Mouse (Mus musculus) neural tube, embryonic 13.5 days (tissue): Measurements from ENCODE around the gene Tmem217. TPM values are rescaled to one million over a fixed set of nuclear protein-coding genes. Genes with fewer than 3 reads are reported as not detected.

Source experiments
- ATAC-seq: fragments of 200-750 bp; cut with Nextera tagmentation; 2 replicates; pipeline ENCODE4 v1.8.0; 2017; ENCODE audit warnings: low read depth, mild to moderate bottlenecking, moderate TSS enrichment, moderate library complexity
- H3K27ac ChIP-seq: fragments of 300-500 bp; sonication (generic); replicated peaks from 2 replicates; pipeline ENCODE4 v1.5.1; 2015; ENCODE audit warnings: moderate library complexity, mild to moderate bottlenecking, inconsistent platforms
- H3K27me3 ChIP-seq: fragments of 300-500 bp; sonication (generic); 2 replicates; pipeline ENCODE4 v1.6.1; 2015; ENCODE audit warnings: mild to moderate bottlenecking, inconsistent platforms
- H3K36me3 ChIP-seq: fragments of 300-500 bp; sonication (generic); 2 replicates; pipeline ENCODE4 v1.6.1; 2015; ENCODE audit warnings: mild to moderate bottlenecking, inconsistent platforms
- H3K4me1 ChIP-seq: fragments of 300-500 bp; sonication (generic); replicated peaks from 2 replicates; pipeline ENCODE4 v1.6.1; 2015; ENCODE audit warnings: inconsistent platforms
- H3K4me2 ChIP-seq: fragments of 300-500 bp; sonication (generic); 2 replicates; pipeline ENCODE4 v1.6.1; 2015; ENCODE audit warnings: inconsistent platforms, mild to moderate bottlenecking, moderate library complexity
- H3K4me3 ChIP-seq: fragments of 300-500 bp; sonication (generic); 2 replicates; pipeline ENCODE4 v1.5.1; 2015; ENCODE audit warnings: mild to moderate bottlenecking, inconsistent platforms
- H3K9ac ChIP-seq: fragments of 300-500 bp; sonication (generic); 2 replicates; pipeline ENCODE4 v1.6.1; 2015; ENCODE audit warnings: moderate library complexity, mild to moderate bottlenecking, inconsistent platforms
- H3K9me3 ChIP-seq: fragments of 300-500 bp; sonication (generic); 2 replicates; pipeline ENCODE4 v1.6.1; 2016; ENCODE audit warnings: inconsistent platforms
- WGBS: fragments of 180-500 bp; shearing (Covaris S2); methylation state at CpG from one replicate; pipeline ENCODE4 v1.1.7; 2015; 5-methylcytosine and 5-hydroxymethylcytosine counted together
- microRNA-seq: library from miRNA; unstranded; fragments of <30 nt; microRNA quantifications from one replicate; pipeline ENCODE4, GENCODE M21; 2016
- polyA plus RNA-seq: library from polyadenylated mRNA; unstranded; fragments of >200 nt; fragmentation: Nextera tagmentation; extraction: Ambion mirVana; gene quantifications from 2 replicates; pipeline ENCODE4 v1.2.1, GENCODE M21; 2015

The Tmem217 gene
- polyA plus RNA-seq, 1 experiment from 2014 or later, result 1.9 TPM

- Histone ChIP-seq H3K36me3 (no peaks in the 10 kb centered on the region), H3K27ac (no peak overlapping the region), H3K4me1 (no peaks in the 10 kb centered on the region), H3K9me3 (no peaks in the 10 kb centered on the region), H3K4me3 (no peak overlapping the region), H3K27me3 (no peaks in the 10 kb centered on the region), H3K4me2 (no peak overlapping the region), H3K9ac (no peak overlapping the region)
- WGBS, result 89% methylated on average over 10 of the region's 10 CpGs
- ATAC-seq, result no peak
These were observed 74.8 kb downstream of the Tmem217 start for GRCm38 (mm10) chr17:29477357-29477756.

- no peaks in the 10 kb centered on the region for H3K4me1 ChIP-seq
- 82% methylated on average over 4 of the region's 4 CpGs for WGBS
- H3K4me2 ChIP-seq, result no peak overlapping the region
- no peak for ATAC-seq
- H3K9ac ChIP-seq, result no peak overlapping the region
- H3K4me3 ChIP-seq, result no peak overlapping the region
- no peaks in the 10 kb centered on the region for H3K36me3 ChIP-seq
- no peaks in the 10 kb centered on the region for H3K27me3 ChIP-seq
- H3K9me3 ChIP-seq, result 0 out of 2 replicates have a peak, but pooled peaks cover 3% of the 10 kb centered on the region
- H3K27ac ChIP-seq, result no peak overlapping the region
These were observed 75.7 kb downstream of the Tmem217 start for GRCm38 (mm10) chr17:29476461-29476860.

Small RNA genes within 50 kb of the gene (microRNA-seq; reads per million reads assigned to microRNA genes)
- not detected for gene Mir7667

Other genes starting within 250 kb of the Tmem217 start
- gene Pi16, start 234.7 kb downstream of the Tmem217 start, polyA plus RNA-seq, result 1.5 and 1.8 TPM in 2 replicates
- gene Mtch1, start 204.5 kb downstream of the Tmem217 start, polyA plus RNA-seq, result 467 and 490 TPM in 2 replicates
- 3.7 and 4.2 TPM in 2 replicates for gene Fgd2, start 191.5 kb downstream of the Tmem217 start, polyA plus RNA-seq
- gene Pim1, start 61.6 kb downstream of the Tmem217 start, polyA plus RNA-seq, result 12.4 and 14.4 TPM in 2 replicates
- gene Gm17657, start 2.7 kb downstream of the Tmem217 start, polyA plus RNA-seq, result not detected in 2 replicates
- gene Tbc1d22b, start 2.6 kb downstream of the Tmem217 start, polyA plus RNA-seq, result 24.4 and 24.7 TPM in 2 replicates
- 75.5 and 94.0 TPM in 2 replicates for gene Rnf8, start 62.4 kb upstream of the Tmem217 start, polyA plus RNA-seq
- gene Gm28043, start 62.5 kb upstream of the Tmem217 start, polyA plus RNA-seq, result 2.3 and 3.7 TPM in 2 replicates
- gene Cmtr1, start 108.2 kb upstream of the Tmem217 start, polyA plus RNA-seq, result 127 and 131 TPM in 2 replicates
- 12.4 and 13.0 TPM in 2 replicates for gene Ccdc167, start 164.7 kb upstream of the Tmem217 start, polyA plus RNA-seq